Mouse (Mus musculus) common myeloid progenitor, adult 5-6 weeks (primary cell): ENCODE measurements around the gene Scrg1. TPM values are rescaled to one million over a fixed set of nuclear protein-coding genes. Genes with fewer than 3 reads are reported as not detected.
"Not testable (repeated sequence)": the region's sequence is repeated elsewhere in the genome, so short reads cannot be mapped to it uniquely, and the experiment has no call there.

Source experiments
- ATAC-seq: replicated peaks from 2 replicates; pipeline ENCODE4 v1.8.0; 2016; ENCODE audit warnings: low read depth, mild to moderate bottlenecking, moderate TSS enrichment, inconsistent platforms; ENCODE audit not compliant: poor library complexity, severe bottlenecking
- total RNA-seq: library from RNA; stranded (forward); fragments of 200-1000, 187-1606 nt; gene quantifications from 2 replicates; pipeline ENCODE4 v1.2.3, GENCODE M21; 2017

Scrg1 gene
- total RNA-seq, result not detected in 2 replicates

GRCm38 (mm10) chr8:57455765-57456164, at the start of gene Scrg1:
Scrg1 (plus strand) TSS chr8:57455923.
- no peak for ATAC-seq

- ATAC-seq, result no peak
Measured at GRCm38 (mm10) chr8:57406366-57406765, 49.4 kb upstream of the Scrg1 start.

GRCm38 (mm10) chr8:57409333-57409732, 46.4 kb upstream of the Scrg1 start:
- ATAC-seq, result no peak

GRCm38 (mm10) chr8:57409779-57410472, 45.8 kb upstream of the Scrg1 start:
- no peak for ATAC-seq

GRCm38 (mm10) chr8:57410473-57410863, 45.3 kb upstream of the Scrg1 start:
- ATAC-seq, result no peak

- ATAC-seq, result no peak
Measured at GRCm38 (mm10) chr8:57411366-57411765, 44.4 kb upstream of the Scrg1 start.

GRCm38 (mm10) chr8:57416827-57417226, 38.9 kb upstream of the Scrg1 start:
- ATAC-seq, result no peak

GRCm38 (mm10) chr8:57426074-57426473, 29.6 kb upstream of the Scrg1 start:
- no peak; the same call in 1 of the 2 replicates for ATAC-seq

GRCm38 (mm10) chr8:57427581-57428366, 27.9 kb upstream of the Scrg1 start:
- ATAC-seq, result peak; percentile 67

GRCm38 (mm10) chr8:57428566-57428965, 27.2 kb upstream of the Scrg1 start:
- no peak for ATAC-seq

GRCm38 (mm10) chr8:57429166-57429887, 26.4 kb upstream of the Scrg1 start:
- peak; percentile 64 for ATAC-seq

GRCm38 (mm10) chr8:57429888-57430274, 25.8 kb upstream of the Scrg1 start:
- not testable (repeated sequence) for ATAC-seq

- ATAC-seq, result no peak
Measured at GRCm38 (mm10) chr8:57430901-57431300, 24.8 kb upstream of the Scrg1 start.

- peak; percentile 55 for ATAC-seq
Measured at GRCm38 (mm10) chr8:57432802-57433201, 22.9 kb upstream of the Scrg1 start.

GRCm38 (mm10) chr8:57435768-57436436, 19.8 kb upstream of the Scrg1 start:
- peak; percentile 87 for ATAC-seq

- ATAC-seq, result peak; percentile 26
Measured at GRCm38 (mm10) chr8:57436437-57436796, 19.3 kb upstream of the Scrg1 start.

- no peak for ATAC-seq
Measured at GRCm38 (mm10) chr8:57441131-57441530, 14.6 kb upstream of the Scrg1 start.

GRCm38 (mm10) chr8:57441556-57441955, 14.2 kb upstream of the Scrg1 start:
- peak; percentile 92 for ATAC-seq

- peak; percentile 66 for ATAC-seq
Measured at GRCm38 (mm10) chr8:57443289-57443688, 12.4 kb upstream of the Scrg1 start.

GRCm38 (mm10) chr8:57445901-57446300, 9.8 kb upstream of the Scrg1 start:
- ATAC-seq, result not testable (repeated sequence)
